Mouse (Mus musculus) hindbrain, postnatal 0 days (tissue): ENCODE data around the gene Dnmt3c. TPM values are rescaled to one million over a fixed set of nuclear protein-coding genes. Genes with fewer than 3 reads are reported as not detected.
A peak's percentile ranks its signal among the peaks of the same experiment; 100 is the strongest.

Experiments
- ATAC-seq: fragments of 200-750 bp; cut with Nextera tagmentation; 2 replicates; pipeline ENCODE4 v1.8.0; 2017; ENCODE audit warnings: mild to moderate bottlenecking, moderate TSS enrichment, moderate library complexity
- DNase-seq: peaks from one replicate; pipeline ENCODE4 v3.0.0-alpha.2; 2015; ENCODE audit warnings: low spot score
- H3K27ac ChIP-seq: fragments of 300-500 bp; sonication (generic); 2 replicates; pipeline ENCODE4 v1.5.1; 2014; ENCODE audit warnings: mild to moderate bottlenecking
- H3K27me3 ChIP-seq: fragments of 300-500 bp; sonication (generic); 2 replicates; pipeline ENCODE4 v1.6.1; 2014; ENCODE audit warnings: low read length, mixed read lengths; ENCODE audit not compliant: insufficient read depth
- H3K36me3 ChIP-seq: fragments of 300-500 bp; sonication (generic); 2 replicates; pipeline ENCODE4 v1.6.1; 2014; ENCODE audit warnings: low read length, mixed read lengths; ENCODE audit not compliant: insufficient read depth
- H3K4me1 ChIP-seq: fragments of 300-500 bp; sonication (generic); 2 replicates; pipeline ENCODE4 v1.6.1; 2014; ENCODE audit warnings: antibody characterized with exemption, low read length, mixed read lengths; ENCODE audit not compliant: insufficient read depth
- H3K4me2 ChIP-seq: fragments of 300-500 bp; sonication (generic); 2 replicates; pipeline ENCODE4 v1.6.1; 2014; ENCODE audit warnings: low read depth, mild to moderate bottlenecking, low read length, moderate library complexity, mixed read lengths
- H3K4me3 ChIP-seq: fragments of 300-500 bp; sonication (generic); 2 replicates; pipeline ENCODE4 v1.5.1; 2014; ENCODE audit warnings: low read length
- H3K9ac ChIP-seq: fragments of 300-500 bp; sonication (generic); replicated peaks from 2 replicates; pipeline ENCODE4 v1.6.1; 2014; ENCODE audit warnings: mild to moderate bottlenecking, low read length, moderate library complexity, mixed read lengths
- H3K9me3 ChIP-seq: fragments of 300-500 bp; sonication (generic); 2 replicates; pipeline ENCODE4 v1.6.1; 2016; ENCODE audit warnings: low read length, mixed read lengths
- CTCF ChIP-seq: IDR thresholded peaks from 2 replicates; pipeline ENCODE4 v1.5.1; 2016; ENCODE audit warnings: antibody characterized with exemption, control low read depth, low read depth
- WGBS: fragments of 180-500 bp; shearing (Covaris S2); extraction: QIAGEN DNeasy Blood & Tissue Kit; methylation state at CpG from one replicate; pipeline ENCODE4 v1.1.7; 2014; 5-methylcytosine and 5-hydroxymethylcytosine counted together
- polyA plus RNA-seq: library from polyadenylated mRNA; unstranded; fragments of >200 nt; fragmentation: Nextera tagmentation; extraction: Ambion mirVana; gene quantifications from 2 replicates; pipeline ENCODE4 v1.2.1, GENCODE M21; 2015
- total RNA-seq: library from RNA; depleted of rRNA; stranded (reverse); fragments of >200 nt; gene quantifications from 2 replicates; pipeline ENCODE4 v1.2.3, GENCODE M21; 2014

Dnmt3c gene
- total and polyA plus RNA-seq, 2 experiments from 2014 or later, result not detected

GRCm38 (mm10) chr2:153740500-153741436 is 44.3 kb downstream of the Dnmt3c start, which contains the start of gene Mapre1:
TSS of gene Mapre1 (plus strand) at chr2:153741274.
- H3K9me3 ChIP-seq, result no peaks in the 10 kb centered on the region
- H3K27me3 ChIP-seq, result no peaks in the 10 kb centered on the region
- TF ChIP-seq CTCF, result no peak
- H3K4me1 ChIP-seq, result peaks cover 20% of the 10 kb centered on the region
- H3K36me3 ChIP-seq, result no peaks in the 10 kb centered on the region
- peak within 1 kb of the TSS; percentile 87 for H3K4me3 ChIP-seq
- peak within 1 kb of the TSS; percentile 92 for H3K9ac ChIP-seq
- peak within 1 kb of the TSS; percentile 97 for H3K27ac ChIP-seq
- WGBS, result 11% methylated on average over 58 of the region's 58 CpGs
- DNase-seq, result peak; percentile 100
- peak; percentile 99 for ATAC-seq
- peak within 1 kb of the TSS; percentile 80 for H3K4me2 ChIP-seq

- peaks cover 20% of the 10 kb centered on the region for H3K4me1 ChIP-seq
- H3K4me3 ChIP-seq, result peak overlapping the region; percentile 87
- no peak for TF ChIP-seq CTCF
- H3K9ac ChIP-seq, result peak overlapping the region; percentile 92
- no peaks in the 10 kb centered on the region for H3K36me3 ChIP-seq
- peak overlapping the region; percentile 80 for H3K4me2 ChIP-seq
- H3K27ac ChIP-seq, result peak overlapping the region; percentile 97
- under 1% methylated on average over 42 of the region's 56 CpGs for WGBS
- H3K27me3 ChIP-seq, result no peaks in the 10 kb centered on the region
- ATAC-seq (peak; percentile 83), DNase-seq (peak; percentile 85)
- no peaks in the 10 kb centered on the region for H3K9me3 ChIP-seq
Measured at GRCm38 (mm10) chr2:153741437-153742065, 45.1 kb downstream of the Dnmt3c start.

- no peak for ATAC-seq
- no peak overlapping the region for H3K4me3 ChIP-seq
- H3K4me2 ChIP-seq, result no peak overlapping the region
- no peaks in the 10 kb centered on the region for H3K36me3 ChIP-seq
- no peaks in the 10 kb centered on the region for H3K27me3 ChIP-seq
- no peak overlapping the region for H3K27ac ChIP-seq
- no peak for DNase-seq
- no peak overlapping the region for H3K9ac ChIP-seq
- H3K9me3 ChIP-seq, result no peaks in the 10 kb centered on the region
- no peak for TF ChIP-seq CTCF
- H3K4me1 ChIP-seq, result peaks cover 5% of the 10 kb centered on the region
Measured at GRCm38 (mm10) chr2:153747994-153748393, 51.5 kb downstream of the Dnmt3c start.

DNA sequence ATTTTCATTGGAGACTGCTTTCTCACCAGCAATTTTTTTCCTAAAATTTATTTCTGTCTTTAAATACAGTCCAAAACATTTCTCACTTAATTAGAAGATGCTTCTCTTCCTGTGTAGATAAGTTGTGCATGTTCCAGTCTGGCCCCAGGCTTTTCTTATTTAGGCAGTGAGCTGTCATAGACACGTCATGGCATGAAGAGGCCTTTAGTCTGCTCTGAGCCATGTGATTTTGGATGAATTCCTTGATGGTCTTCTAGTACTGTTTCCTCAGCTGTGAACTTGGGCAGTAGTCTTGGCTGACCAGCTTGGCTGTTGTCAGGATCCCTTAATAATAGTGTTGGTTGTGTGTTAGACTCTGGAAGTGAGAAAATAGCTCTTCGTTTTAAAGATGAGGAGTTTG is 53.9 kb downstream of the Dnmt3c start:
- no peaks in the 10 kb centered on the region for H3K4me1 ChIP-seq
- WGBS, result 66% methylated on average over 2 of the region's 2 CpGs
- H3K9me3 ChIP-seq, result no peaks in the 10 kb centered on the region
- ATAC-seq, result no peak
- H3K36me3 ChIP-seq, result no peaks in the 10 kb centered on the region
- DNase-seq, result no peak
- no peaks in the 10 kb centered on the region for H3K27me3 ChIP-seq
- H3K9ac ChIP-seq, result no peak overlapping the region
- H3K27ac ChIP-seq, result no peak overlapping the region
- no peak for TF ChIP-seq CTCF
- H3K4me2 ChIP-seq, result no peak overlapping the region
- H3K4me3 ChIP-seq, result no peak overlapping the region

DNA sequence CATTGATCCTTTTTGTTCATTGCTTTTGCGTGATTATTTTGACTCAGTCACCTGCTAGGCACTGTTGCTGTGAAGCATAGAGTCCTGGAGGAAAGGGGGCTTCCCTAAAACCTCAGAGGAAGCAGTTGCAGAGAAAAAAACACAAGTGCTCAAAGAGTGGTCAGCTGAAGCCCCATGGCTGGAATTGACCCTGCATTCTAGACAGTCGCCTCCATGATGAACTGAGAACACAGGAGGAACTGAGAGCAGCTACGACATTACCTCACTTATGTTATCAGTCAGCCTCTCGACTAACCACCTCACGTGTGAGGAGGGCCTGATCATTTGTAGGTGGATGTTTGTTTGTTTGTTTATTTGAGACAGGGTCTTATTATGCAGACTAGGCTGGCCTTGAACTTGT is 65.7 kb downstream of the Dnmt3c start:
- no peak for ATAC-seq
- WGBS, result 94% methylated on average over 5 of the region's 5 CpGs
- Histone ChIP-seq H3K36me3 (peaks cover 60% of the 10 kb centered on the region), H3K9ac (no peak overlapping the region), H3K4me3 (no peak overlapping the region), H3K27ac (no peak overlapping the region), H3K4me1 (no peaks in the 10 kb centered on the region), H3K9me3 (no peaks in the 10 kb centered on the region), H3K4me2 (no peak overlapping the region), H3K27me3 (no peaks in the 10 kb centered on the region)
- DNase-seq, result no peak
- no peak for TF ChIP-seq CTCF

- TF ChIP-seq CTCF, result no peak
- WGBS, result 54% methylated on average over 6 of the region's 6 CpGs
- Histone ChIP-seq H3K4me2 (no peak overlapping the region), H3K9me3 (no peaks in the 10 kb centered on the region), H3K4me3 (no peak overlapping the region), H3K4me1 (no peaks in the 10 kb centered on the region), H3K27ac (no peak overlapping the region), H3K9ac (no peak overlapping the region), H3K27me3 (no peaks in the 10 kb centered on the region), H3K36me3 (peaks cover 38% of the 10 kb centered on the region)
- ATAC-seq (no peak), DNase-seq (no peak)
Measured at GRCm38 (mm10) chr2:153767484-153767883, 71.0 kb downstream of the Dnmt3c start.
